Mouse (Mus musculus) adrenal gland, postnatal 14 days (tissue): Measurements from ENCODE around the gene Cend1. TPM values are rescaled to one million over a fixed set of nuclear protein-coding genes. Genes with fewer than 3 reads are reported as not detected.
A peak's percentile ranks its signal among the peaks of the same experiment; 100 is the strongest.
"Not testable (repeated sequence)": the region's sequence is repeated elsewhere in the genome, so short reads cannot be mapped to it uniquely, and the experiment has no call there.

ENCODE experiments used
- DNase-seq: peaks from one replicate; pipeline ENCODE4 v3.0.0; 2021; ENCODE audit warnings: mixed read lengths
- total RNA-seq: library from RNA; stranded (reverse); gene quantifications from 2 replicates; pipeline ENCODE4 v1.2.3, GENCODE M21; 2021

Cend1 gene
- total RNA-seq, 1 experiment from 2014 or later, result 1.0 TPM

DNA sequence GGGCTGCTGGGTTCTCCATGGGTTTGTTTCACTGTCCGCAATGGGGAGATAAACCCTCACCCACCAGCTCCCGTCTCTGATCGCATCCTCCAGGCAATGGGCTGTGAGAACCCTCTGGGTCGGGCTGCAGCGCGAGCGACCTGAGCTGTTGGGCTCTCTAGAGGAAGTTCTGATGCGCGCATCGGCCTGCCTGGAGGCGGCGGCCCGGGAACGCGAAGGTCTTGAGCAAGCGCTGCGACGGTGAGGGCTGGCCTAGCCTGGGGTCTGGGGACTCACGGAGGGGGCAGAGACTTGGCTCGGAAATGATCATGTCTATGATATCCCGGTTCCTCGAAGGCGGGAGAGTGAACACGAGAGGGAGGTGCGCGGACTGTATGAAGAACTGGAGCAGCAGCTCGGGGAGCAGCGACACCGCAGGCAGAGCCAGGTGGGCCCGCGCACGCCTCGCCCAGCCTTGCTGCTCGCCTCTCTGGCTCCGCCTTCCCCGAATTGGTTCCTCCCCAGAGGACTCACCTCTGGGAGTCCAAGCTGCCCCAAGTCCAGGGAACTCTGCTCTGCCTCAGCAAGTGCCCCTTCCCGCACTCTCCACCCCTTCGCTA, 35.4 kb upstream of the Cend1 start:
- peak; percentile 43 for DNase-seq

- DNase-seq, result peak; percentile 71
Measured at GRCm38 (mm10) chr7:141463824-141464602, 34.7 kb upstream of the Cend1 start.

GRCm38 (mm10) chr7:141462333-141462821, 33.1 kb upstream of the Cend1 start:
- DNase-seq, result peak; percentile 67

DNA sequence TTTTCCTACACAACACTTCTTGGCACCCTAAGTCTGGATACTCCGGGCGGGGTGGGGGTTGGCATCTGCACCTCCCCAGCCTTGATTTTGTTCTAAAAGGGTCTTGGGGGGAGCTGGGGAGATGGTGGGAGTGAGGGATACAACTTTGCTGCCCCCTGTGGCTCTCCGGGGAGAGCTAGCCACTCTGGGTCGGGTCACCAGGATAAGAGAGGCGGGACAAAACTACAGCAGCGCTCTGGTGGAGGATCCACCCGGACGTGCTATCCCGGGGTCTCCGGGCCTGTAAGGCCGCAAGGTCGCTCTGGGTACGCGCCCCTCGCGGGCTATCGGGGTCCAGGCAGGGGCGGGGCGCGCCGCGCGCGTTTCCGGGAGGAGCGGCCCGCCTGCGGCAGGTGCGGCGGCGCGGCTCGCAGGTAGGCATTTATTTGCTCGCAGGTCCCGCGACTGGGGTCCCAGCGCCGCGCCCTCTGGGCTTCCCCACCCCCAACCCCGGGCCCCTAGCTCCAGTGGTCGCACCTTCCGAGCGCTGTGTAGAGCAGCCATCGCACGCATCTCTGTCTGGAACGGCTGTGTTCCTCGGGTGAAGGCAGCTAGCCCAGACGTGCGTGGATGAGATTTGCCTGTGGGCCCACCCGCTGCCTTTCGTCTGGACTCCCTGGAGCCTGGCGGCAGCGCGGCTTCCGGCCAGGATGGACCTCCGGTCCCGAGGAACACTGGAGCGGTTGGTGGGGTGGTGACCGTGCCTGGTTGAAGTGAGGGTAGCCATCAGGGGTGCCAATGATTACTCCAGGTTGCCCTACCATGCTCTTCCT, 32.4 kb upstream of the Cend1 start:
- peak; percentile 64 for DNase-seq

- peak; percentile 33 for DNase-seq
Measured at GRCm38 (mm10) chr7:141460391-141461113, 31.3 kb upstream of the Cend1 start, which contains the start of gene Cracr2b. TSS of gene Cracr2b (plus strand) at chr7:141461094.

DNA sequence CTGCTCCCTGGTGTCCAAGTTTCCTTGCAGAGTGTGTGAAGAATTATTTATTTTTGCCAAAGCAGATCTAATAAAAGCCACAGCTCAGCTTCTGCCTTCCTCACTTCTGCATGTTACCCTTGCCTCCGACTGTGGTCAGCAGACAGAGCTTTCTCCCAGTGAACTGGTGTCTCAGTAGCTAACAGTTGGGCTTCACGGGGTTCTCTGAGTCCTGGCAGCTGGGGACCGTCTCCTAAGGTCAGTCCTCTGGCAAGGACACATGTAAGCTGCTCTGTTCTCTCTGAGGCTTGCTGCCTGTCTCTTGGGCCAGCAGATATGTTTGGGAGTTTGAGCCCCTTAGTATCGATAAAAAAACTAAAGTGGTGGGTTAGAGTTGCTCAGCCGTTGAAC, 30.7 kb upstream of the Cend1 start:
- peak; percentile 19 for DNase-seq

DNA sequence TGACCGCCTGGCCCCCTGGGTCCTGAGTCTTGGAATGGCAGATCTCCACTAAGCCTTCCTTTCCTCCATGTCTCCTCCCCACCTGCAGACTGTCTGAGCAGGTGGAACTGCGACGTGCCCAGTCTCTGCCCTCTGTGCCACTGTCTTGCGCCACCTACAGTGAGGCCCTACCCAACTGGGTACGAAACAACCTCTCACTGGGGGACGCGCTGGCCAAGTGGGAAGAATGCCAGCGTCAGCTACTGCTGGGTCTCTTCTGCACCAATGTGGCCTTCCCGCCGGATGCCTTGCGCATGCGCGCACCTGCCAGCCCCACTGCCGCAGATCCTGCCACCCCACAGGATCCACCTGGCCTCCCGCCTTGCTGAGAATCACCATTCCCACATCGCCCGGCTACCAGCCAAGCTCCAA, 30.0 kb upstream of the Cend1 start:
- peak; percentile 66 for DNase-seq

DNA sequence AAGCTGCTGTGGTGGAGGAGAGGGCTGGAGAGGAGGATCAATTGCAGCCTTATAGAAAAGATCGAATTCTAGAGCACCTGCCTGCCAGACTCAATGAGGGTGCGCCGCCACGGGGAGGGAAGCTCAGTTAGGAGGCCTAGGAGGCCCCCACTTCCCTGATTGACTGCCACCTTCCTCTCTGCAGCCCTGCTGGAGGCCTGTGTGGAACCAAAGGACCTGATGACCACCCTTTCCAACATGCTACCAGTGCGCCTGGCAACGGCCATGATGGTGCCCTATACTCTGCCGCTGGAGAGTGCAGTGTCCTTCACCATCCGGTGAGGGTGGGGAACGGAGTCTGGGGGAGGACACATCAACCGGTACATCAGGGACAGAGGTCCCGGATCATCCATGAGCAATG, 29.4 kb upstream of the Cend1 start:
- no peak for DNase-seq

GRCm38 (mm10) chr7:141457986-141458660, 28.8 kb upstream of the Cend1 start:
- peak; percentile 81 for DNase-seq

DNA sequence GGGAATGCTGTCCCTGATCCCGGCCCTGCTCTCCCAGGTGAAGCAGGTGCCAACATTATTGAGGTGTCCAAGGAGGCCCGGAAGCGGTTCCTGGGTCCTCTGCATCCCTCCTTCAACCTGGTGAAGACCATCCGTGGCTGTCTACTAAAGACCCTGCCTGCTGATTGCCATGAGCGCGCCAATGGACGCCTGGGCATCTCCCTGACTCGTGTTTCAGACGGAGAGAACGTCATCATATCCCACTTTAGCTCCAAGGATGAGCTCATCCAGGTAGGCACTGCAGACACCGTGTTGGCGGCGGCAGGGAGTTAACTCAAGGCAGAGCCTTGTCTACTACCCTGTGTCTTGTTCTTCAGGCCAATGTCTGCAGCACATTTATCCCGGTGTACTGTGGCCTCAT, 27.9 kb upstream of the Cend1 start:
- DNase-seq, result peak; percentile 9

DNA sequence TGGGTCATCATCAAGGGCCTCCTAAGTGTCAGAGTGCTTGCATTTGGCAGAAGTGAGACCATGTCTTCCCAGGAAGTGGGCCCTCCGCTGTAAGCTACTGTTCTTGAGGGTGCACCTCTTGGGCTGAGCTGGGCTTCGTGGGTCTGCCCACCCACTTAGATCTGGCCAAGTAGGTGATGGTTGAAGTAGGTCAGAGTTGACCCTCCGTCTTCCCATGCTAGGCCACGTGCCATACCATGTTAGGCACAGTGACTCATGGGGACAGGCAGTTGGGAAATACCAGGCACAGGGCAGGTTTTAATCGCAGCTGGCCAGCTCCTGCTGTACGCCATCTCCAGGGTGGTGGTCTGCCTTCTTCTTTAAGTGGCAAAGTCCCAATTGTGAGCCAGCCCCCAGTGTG, 27.4 kb upstream of the Cend1 start:
- DNase-seq, result peak; percentile 80

DNA sequence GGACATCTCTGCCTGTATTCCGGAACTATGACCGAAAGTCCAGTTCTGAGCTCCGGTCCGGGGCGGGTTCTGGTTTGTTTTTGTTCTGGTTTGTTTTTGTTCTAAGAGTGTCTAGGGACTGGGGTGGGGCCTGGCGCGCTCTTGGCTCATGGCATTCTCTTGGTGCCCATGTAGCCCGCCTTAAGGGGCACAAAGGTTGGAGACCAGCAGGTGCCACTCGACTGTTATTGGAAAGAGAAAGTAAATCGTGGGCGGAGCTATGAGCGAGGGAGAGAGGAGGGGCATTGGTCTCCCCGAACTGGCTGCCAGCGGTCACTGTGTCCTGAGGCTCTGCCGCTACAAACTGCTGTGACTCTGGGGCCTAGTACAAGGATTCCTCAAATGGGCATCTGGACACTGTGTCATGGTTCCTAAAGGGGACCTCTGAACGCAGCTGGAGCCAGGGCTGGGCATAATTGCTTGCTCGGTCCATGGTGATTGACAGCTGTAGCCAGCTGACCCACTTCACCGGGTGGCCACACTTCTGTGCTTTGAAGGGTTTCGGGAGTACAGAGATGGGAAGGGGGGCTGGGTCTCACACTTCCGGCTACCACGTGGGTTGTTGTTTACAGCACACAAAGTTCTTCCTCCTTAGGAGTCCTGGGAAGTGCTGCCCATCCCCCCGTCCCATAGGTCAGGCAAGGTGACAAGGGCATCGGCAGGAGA, 26.5 kb upstream of the Cend1 start:
- DNase-seq, result peak; percentile 86

DNA sequence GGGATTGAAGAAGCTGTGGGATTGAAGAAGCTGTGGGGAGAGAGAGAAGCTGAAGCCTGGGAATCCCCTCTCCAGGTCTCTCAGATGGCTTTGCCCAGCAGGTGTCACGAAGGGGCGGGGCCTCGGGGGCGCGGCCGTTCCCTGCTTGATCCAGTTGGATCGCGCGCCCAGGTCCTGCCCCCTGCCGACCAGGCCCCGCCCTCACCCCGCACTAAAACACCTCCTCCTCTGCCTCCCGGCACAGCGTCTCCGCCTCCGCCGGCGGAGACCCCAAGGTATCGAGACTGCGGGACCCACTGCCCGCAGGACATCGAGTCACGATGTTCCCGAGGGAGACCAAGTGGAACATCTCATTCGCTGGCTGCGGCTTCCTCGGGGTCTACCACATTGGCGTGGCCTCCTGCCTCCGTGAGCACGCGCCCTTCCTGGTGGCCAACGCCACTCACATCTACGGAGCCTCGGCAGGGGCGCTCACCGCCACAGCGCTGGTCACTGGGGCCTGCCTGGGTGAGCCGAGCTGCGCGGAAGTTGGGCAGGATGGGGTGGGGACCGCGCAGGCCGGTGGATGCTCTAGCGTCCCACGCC, 25.8 kb upstream of the Cend1 start, which contains the start of gene Pnpla2:
Gene Pnpla2, plus strand, starts transcription at position 232 of the 585 bp plus-strand sequence.
- peak; percentile 99 for DNase-seq

- DNase-seq, result no peak
Measured at GRCm38 (mm10) chr7:141453636-141454035, 24.3 kb upstream of the Cend1 start.

DNA sequence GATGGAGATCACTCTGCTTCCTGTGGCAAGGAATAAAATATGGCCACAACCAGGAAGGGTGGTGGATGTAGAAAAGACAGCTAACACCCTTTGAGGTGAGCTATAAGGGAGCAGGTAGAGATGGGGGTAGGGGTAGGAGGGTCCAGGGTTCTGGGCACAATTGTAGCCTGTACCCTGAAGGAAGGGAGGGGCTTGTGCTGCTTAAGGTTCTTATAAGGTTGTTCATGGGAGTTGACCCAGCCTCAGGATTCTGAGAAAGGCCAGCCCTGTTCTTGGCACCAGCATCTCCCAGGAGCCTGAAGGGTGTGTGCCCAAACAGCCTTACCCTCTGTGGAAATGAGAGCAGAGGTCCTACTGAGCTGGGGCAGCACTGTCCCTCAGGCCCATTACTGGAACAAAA, 22.6 kb upstream of the Cend1 start:
- peak; percentile 67 for DNase-seq

- DNase-seq, result peak; percentile 97
Measured at GRCm38 (mm10) chr7:141447110-141447991, 18.1 kb upstream of the Cend1 start, which contains the start of gene Rplp2. TSS of gene Rplp2 (plus strand) at chr7:141447370.

DNA sequence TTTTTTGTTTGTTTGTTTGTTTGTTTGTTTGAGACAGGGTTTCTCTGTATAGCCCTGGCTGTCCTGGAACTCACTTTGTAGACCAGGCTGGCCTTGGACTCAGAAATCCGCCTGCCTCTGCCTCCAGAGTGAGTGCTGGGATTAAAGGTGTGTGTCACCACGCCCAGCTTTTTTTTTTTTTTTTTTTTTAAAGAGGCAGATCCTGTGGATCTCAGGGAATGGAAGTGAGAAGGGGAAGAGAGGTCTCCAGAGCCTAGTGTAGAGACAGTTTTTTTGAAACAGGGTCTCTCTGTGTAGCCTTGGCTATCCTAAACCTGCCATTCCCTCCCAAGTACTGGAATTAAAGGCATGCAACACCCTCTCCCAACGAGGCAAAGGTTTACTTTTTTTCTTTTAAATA, 17.1 kb upstream of the Cend1 start:
- not testable (repeated sequence) for DNase-seq

GRCm38 (mm10) chr7:141443828-141444237, 14.5 kb upstream of the Cend1 start, which contains the start of gene Pidd1:
TSS of gene Pidd1 (minus strand) at chr7:141444025.
- peak; percentile 85 for DNase-seq
